Mouse (Mus musculus): ENCODE data around the gene Gm45234.

Gene Gm45234

DNA sequence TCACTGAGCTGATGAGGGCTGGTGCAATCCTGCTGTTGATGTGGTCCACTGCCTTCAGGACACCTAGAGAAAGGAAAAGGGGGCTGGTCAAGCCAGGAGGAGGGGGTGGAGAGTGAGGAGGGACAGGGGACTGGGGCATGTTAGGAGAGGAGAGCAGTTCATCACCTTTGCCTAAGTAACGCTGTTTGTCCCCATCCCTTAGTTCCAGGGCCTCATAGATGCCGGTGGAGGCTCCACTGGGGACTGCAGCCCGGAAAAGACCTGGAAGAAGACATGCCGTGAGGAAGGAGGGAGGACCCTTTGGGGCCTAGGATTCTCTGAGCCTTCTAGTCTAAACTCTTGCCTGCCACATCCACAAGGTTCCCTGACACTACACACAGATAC lies 11.7 kb upstream of the Gm45234 start:
- no peak for DNase-seq (ENCODE audit: low read depth, low spot score)

DNA sequence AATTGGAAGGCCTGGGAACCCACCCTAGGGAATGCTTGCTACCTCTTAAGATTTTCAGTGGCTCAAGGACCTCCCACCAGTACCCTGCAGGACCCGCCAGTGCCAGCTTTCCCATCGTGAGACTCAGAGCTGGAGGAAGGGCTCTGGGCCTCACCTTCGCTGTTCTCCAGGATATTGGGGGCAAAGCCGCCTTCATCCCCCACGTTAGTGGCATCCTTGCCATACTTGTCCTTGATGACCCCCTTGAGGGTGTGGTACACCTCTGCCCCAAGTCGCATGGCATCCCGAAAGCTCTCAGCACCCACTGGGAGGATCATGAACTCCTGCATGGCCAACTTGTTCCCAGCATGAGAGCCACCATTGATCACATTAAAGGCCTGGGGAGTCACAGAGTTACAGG lies 10.1 kb upstream of the Gm45234 start:
- no peak for DNase-seq (ENCODE audit: low read depth, low spot score)

DNA sequence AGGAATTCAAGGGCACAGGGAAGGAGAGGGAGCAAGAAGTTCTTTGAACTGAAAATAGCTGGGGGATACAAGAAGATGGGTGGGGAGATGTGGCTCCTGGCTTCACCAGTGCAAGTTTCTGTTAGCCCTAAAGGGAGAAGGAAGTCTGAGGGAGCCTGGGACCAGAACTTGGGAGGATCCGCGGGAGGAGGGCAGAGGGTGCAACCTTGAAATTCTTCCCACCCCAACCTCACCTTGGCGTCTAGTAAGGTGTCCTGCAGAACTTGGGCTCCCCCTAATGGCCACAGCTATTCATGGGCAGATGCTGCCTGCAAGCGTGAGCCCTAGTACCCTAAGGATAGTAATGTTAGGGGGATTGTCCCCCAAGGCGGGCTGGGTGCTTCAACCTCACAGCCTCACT lies 3.4 kb upstream of the Gm45234 start:
- peak; percentile 68 for DNase-seq (ENCODE audit: low read depth, low spot score)

DNA sequence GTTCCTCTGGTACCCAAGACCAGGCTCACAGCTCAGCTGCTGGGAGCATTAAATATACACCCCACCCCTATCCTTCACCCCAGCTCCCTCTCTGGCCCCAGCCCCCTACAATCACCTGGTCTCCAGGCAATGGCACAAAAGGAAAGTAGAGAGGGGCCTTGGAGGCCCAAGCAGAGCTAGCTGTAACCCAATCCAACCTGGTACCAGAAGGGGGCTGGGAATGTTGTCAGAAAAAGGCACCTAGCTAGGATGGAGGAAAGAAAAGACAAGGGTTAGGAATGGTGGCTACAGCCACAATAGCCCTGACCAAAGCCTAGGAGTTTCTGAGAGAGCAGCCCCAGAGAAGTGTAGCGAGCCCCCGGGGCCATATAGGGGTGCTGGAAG lies 3.0 kb upstream of the Gm45234 start:
- DNase-seq (ENCODE audit: low read depth, low spot score): no peak

DNA sequence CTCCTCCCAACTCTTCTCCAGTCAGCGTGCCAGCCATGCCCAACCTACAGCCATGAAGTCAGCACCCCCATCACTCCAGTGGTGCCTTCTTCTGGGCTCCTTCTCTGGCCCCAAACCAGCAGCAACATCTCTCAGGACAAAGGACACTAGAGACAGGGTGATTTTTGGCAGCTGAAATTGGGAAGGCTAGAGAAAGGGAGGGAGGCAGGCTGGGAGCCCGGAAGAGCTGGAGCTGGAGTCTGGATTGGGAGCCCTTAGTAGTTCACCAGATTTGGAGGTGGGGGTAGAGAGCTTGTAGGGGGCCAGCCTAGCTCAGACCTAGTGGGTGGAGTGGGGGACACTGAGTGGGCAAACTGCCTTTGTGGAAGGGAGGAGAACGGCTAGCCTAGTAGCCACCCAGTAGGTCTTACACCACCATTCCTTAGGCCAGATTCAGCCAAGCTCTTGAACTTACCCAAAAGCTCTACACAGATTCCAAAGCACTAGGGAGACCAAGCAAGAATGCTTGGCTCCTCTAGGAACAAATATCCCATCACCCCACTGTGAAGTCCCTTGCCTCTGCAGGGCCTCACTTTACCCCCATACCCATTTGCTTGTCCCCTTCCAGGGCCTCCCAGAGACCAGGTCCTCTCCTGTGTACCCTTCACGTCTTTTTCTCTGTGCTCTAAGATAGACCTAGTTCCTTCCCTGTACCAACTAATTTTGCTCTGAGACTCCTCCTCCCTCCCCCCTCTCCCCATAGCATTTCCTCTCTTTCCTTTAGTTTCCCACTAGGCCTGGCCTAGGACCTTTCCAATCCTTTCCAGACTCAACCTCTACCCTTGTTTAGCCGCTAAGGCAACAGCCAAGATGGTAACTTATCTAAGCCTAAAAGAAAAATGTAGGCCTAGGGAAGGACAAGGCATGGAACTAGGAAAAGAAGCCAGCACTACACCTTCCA lies 2.4 kb upstream of the Gm45234 start:
- no peak for DNase-seq (ENCODE audit: low read depth, low spot score)

DNA sequence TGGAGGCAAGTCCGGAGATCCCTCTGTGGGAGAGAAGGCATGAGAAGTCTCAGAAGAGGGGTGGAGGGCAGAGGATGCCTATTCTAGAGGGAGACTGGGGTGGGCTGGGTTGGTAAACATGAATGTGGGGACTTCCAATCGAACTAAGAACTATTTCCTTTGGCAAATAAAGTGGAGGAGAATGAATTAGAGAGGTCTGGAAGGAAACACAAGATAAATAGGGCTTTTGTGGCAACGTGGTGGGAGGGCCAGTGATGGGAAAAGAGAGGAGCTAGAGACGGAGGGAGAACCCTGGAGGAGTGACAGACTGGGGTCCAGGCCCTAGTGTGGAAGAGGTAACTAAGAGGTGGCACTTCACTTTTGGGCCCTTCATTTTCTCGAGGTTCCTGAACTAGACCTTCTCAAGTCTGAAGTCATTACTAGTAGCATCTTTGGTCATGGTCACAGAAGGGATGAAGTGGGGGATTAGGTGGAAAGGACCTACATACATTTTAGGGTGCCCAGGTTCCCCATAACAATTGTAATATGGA lies 1.6 kb upstream of the Gm45234 start:
- DNase-seq (ENCODE audit: low read depth, low spot score): no peak

DNA sequence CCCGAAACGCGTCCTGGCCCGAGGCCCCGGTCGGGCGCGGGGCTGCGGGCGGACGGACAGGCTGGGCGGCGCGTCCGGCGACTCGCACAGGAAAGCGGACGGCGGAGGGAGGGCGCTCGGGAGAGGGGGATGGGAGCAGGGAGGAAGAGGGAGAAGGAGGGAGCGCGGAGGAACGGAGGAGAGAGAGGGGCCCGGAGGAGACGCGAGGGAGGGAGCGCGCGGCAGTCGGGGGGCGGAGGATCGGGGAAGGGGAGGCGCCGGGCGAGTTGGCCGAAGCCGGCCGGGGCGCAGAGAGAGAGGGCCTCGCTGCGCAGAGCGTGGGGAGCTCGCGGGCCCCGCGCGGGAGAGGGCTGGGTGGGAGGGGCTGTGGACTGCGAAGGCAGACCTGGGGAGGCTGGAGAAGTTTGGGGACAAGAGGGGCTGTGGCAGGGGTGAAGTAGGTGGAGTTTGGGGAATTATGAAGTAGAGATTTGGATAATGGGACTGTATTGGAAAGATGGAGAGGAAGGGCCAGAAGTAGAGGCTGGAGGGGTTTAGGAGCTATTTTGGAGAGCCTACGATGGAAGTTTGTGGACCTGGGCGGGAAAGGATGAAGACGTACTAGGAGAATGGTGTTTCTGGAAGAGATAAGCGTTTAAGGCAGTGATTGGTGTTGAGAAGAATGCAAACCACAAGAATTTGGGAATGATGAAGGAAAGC lies 980 bp upstream of the Gm45234 start:
- DNase-seq (ENCODE audit: low read depth, low spot score): peak; percentile 70

DNA sequence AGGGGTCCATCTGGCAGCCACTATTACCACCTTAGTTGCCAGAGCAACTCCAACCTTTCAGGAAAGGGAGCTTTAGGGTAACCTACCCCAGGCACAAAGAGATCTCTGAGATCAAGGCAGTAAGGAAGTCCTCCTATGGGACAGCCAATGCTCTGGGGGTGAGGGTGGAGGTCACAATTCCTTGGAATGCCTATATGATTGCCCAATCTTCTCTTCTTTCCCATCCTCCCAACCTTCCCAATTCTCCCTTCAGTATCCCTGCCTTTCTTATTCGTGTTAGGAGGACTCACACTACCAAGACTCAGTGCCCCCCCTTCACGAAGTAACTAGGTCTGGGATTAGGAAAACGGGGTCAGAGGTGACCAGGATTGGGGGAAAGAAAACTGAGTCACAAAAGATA lies 515 bp downstream of the Gm45234 start:
- DNase-seq (ENCODE audit: low read depth, low spot score): no peak

DNA sequence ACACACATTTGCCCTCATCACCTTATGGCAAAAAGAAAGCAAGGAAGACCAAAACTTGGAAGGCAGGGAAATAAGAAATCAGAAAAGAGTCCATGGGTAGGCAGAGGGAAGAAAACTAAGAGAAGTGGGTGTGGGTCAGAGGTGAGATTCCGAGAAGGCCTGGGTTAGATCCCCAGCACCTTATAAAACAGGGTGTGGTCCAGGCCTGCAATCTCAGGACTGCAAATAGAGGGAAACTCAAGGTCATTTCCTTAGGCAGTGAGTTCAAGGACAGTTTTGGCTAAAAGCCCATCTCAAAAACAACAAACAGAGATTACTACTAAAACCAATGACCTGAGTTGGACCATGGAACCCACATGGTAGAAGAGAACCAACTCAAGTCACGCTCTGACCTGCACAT lies 2.0 kb downstream of the Gm45234 start:
- no peak for DNase-seq (ENCODE audit: low read depth, low spot score)

DNA sequence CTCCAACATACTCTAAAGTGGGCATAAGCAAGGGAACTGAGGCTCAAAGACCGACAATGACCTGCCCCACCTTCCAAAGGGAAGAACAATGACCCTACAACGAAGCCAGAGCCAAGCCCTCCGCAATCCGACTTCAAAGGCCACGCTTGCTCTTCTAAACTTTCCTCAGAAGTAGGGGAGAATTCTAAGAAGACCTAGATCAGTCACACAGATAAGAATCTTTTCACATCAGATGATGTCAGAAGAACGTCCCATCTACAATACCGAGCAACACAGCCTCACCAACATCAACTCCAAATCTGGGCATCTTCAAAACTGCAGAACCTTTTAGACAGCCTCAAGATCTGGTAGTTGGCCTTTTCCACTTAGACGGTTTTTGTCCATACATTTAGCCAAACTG lies 5.4 kb downstream of the Gm45234 start:
- DNase-seq (ENCODE audit: low read depth, low spot score): no peak

DNA sequence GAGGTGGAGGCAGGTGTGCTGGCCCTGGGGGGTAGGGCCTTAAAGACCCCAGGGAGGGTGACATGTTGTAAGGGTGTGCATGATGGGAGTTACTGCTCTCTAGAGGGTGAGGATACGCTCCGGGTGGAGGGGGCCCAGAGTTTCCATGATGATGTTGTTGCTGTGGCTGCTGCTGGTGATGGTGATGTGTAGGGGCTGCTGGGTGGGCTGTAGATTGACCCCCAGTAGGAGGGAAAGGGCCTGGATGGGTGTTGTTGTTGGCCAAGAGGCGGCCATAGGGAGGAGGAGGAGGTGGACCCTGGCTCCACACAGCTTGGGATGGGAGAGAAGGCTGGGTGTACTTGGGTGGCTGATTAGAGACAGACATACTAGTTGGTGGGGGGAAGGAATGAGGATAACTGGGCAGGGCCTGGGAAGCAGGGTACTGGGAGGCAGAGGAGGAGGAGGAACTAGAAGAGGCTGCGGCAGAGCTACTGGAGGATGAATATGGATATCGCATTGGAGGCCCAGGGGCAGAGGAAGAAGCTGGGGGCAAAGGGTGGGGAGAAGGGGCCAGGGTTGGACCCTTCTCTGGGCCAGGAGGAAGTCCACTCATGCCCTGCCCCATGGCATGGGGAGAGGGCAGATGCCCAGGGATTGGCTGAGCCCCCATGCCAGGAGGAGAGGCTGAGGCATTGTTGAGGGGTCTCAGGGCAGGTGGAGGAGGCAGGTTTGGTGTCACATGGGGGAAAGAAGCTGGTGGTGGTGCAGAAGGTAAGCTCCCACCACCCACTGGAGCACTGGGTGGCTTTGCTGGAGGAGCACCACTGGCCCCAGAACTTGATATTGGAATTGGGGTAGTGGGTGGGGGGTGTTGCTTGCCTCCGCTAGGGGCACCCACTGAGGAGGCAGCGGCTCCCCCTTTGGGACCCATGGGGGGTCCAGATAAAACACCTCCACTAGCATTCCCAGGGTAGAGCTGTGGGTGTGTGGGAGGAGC lies 8.9 kb downstream of the Gm45234 start:
- no peak for DNase-seq (ENCODE audit: low read depth, low spot score)

DNA sequence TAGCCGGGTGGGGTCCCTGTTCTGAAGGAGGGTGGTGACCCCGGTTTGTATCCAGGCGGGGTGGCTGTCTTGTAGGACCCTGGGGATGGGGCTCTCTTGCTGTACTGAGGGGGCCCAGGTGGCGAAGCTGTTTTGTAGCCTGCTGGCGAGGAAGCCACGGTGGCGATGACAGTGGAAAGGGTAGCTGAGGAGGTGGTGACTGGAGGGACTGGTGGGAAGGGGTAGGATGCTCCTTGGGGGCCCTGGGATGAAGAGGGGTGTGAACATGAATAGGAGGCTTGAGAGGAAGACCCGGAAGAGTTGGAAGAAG lies 9.6 kb downstream of the Gm45234 start:
- no peak for DNase-seq (ENCODE audit: low read depth, low spot score)

DNA sequence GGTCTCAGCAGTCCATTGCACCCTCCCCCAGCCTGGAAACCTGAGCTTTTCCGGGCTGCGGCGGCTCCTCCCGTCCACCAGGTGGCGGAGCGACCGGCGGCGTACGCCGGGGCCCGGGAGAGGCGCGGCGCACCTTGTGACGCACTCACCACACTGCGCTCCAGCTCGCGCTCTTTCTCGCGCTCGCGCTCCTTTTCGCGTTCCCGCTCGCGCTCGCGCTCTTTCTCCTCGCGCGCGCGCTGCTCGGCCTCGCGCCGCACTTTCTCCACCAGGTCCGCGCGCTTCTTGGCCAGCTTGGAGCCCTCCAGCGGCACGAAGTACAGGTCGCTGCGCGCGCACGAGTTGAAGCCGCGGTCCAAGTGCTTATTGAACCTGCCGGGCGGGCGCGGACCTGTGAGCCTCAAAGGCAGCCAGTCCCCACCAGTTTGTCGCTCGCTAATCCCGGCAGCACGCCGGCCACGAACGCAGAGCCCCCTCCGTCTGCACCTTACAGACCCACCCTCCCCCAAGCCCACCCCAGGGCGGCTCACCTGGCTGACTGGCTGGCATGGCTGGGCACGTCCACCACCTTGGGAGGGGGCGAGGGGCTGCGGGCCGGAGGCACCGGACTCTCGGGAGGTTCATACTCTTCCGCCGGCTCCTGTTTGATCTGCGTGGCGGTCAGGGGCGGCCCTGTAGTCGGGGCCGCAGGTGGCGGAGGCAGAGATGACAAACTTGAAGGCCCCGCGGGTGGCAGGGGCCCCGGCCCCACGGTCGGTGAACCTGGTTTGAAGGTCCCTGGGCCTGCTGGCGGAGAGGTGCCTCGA lies 10.1 kb downstream of the Gm45234 start:
- DNase-seq (ENCODE audit: low read depth, low spot score): peak; percentile 97

DNA sequence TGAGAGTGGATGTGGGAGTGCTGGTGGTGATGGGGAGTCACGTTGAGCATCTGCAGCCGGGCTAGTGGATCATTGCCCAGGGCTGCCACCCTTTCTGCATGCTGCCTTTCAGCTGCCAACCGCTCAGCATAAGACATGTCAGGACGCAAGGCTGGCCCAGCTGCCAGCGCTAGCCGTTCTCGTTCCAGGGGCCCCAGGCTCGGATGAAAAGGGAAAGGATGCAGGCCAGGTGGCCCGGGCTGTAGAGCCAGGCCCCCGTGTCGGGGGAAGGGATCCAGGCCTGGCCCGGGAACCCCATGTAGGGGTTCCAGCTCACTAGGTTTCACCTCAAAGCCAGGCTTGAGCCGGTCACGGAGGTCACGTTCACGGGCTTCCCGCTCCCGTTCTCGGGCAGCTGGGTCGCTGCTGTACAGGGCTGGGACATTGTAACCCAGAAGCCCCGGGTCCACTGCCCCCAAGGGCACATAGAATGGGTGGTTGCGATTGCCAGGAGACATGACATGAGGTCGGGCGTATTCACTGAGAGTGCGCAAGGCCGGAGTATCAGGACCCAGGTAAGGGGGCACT lies 11.0 kb downstream of the Gm45234 start:
- DNase-seq (ENCODE audit: low read depth, low spot score): no peak

DNA sequence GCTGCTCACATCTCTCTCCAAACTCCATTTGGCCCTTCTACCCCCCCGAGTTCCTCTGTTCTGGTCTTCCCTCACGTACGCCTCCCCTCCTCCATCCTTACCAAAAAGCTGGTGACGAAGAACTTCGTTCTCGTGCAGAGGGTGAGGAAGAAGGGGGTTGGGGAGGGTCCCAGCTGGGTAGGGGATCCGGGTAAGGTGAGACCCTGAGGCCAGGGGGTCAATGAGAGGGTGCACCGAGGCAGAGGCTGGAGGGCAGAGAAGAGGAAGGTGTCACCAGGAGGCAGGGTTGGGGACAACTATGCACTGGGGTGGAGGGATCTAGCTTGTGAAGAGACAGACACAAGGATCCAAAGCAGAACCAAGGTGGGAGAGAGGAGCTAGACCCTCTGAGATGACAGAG lies 12.2 kb downstream of the Gm45234 start:
- no peak for DNase-seq (ENCODE audit: low read depth, low spot score)

DNA sequence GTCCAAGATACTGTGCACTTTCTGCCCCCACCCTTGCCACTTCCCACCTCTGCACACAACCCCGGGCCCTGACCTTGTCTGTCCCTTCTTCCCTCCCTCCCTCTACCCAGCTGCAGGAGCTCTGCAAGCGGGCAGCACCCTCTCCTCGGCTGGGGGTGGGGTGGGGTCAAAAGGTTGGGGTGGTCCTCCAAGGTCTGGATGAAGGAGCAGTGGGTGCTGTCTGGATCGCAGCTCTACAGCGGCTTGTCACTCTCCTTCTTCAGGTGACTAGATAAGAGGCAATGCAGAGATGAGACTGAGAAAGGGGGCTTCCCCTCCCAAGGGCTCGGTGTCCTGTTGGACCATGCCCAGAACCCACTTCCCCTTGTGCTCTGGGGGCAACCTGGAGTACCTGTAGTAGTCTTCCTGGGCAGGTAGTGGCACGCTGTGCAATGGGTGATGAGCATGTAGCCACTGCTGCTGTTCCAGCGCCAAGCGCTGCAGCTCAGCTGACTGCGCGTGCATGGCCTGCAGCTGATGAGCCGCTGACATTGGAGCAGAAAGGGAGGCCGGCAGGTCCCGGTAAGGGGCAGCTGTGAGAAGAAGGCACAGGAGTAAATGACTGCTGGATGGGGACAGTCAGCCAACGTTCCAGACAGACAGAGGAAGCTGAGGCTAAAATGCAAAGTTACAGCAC lies 12.8 kb downstream of the Gm45234 start:
- no peak for DNase-seq (ENCODE audit: low read depth, low spot score)

DNA sequence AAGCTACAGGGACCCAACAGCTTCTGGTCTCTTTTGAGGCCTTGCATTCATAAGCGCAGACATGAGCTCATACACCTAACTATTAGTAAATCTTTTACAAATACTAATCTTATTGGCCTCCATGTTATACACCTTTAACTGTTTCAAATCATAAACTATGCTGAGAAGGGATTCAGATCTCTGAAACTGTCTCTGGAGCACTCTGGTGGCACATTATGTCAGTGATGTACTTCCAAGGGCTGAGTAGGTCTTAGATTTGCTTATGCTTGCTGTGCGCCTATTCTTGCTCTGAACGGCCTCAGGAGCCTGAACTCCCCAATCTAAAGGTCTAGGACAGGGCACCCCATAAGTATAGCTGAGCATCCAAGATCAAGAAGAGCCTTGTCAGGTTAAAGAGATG lies 14.0 kb downstream of the Gm45234 start:
- DNase-seq (ENCODE audit: low read depth, low spot score): no peak

DNA sequence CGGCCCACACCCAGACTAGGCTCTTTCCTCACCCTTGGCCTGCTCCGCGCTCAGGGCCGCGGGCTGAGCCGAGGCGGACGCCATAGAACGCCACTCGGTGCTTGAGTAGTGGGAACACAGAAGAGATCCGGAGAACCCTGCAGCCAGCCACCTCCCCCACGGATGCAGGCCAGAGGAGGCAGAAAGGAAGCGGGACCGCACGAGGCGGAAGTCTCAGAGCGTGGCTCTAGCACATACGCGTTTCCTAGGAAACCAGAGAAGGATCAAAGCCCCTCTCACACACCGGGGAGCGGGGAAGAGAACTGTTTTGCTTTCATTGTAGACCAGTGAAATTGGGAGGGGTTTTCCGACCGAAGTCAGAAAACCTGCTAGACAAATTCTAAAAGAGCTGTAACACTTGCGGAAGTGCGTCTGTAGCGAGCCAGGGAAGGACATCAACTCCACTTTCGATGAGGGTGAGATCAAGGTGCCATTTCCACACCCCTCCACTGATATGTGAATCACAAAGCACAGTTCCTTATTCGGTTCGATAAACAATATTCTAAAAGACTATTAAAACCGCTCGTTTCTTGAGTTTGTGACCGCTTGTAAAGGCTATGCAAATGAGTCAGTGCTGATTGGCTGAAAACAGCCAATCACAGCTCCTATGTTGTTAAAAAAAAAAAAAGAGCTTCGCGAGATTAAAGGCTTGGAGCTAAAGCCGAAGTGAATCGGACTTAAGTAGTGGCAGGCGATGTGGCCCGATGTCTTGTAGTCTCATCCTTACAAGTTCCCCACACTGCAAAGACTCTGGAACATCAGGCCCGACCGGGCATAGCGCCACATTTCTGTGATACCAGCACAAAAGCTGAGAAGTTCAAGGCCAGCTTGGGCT lies 14.7 kb downstream of the Gm45234 start, which contains the start of gene Grcc10:
TSS of gene Grcc10 (minus strand) at position 487 of the 874 bp plus-strand sequence.
- peak; percentile 83 for DNase-seq (ENCODE audit: low read depth, low spot score)

All from retina, postnatal 7 days (tissue).